Comparison of ENCODE assay signal across 9 mouse cellular contexts in genomic region chr1:34006828-34007361, GRCm38 (mm10).
DNase-seq lines count a peak whose midpoint lies in the region; ATAC-seq lines count a peak whose summit lies in the region.
"Had no signal": no experiment of that assay in that cellular context is flagged by ENCODE, and none has a peak within 500 bp of the region (broad histone marks: within the 10 kb centered on the region; RNA-seq: fewer than 3 reads in every experiment).

No protein-coding gene starts in this region.

- ATAC-seq in forebrain, embryonic 13.5 days, result no peak
- ATAC-seq in liver, embryonic 12.5 days, result no peak
- ATAC-seq in frontal cortex, adult (ENCODE audit: low TSS enrichment), result no peak

- H3K4me2 ChIP-seq in forebrain, embryonic 13.5 days, result peak overlapping the region; percentile 74
- H3K4me2 ChIP-seq in liver, embryonic 12.5 days, result peak overlapping the region; percentile 64

- H3K9me3 ChIP-seq in forebrain, embryonic 13.5 days (replicated peaks), result no peaks in the 10 kb centered on the region
- H3K9me3 ChIP-seq in liver, embryonic 12.5 days (replicated peaks), result no peaks in the 10 kb centered on the region

- DNase-seq in embryo, embryonic 10.5 days (ENCODE audit: low spot score), result peak; percentile 33
- no peak for DNase-seq in embryo, embryonic 10 days (ENCODE audit: low spot score)
- peak; percentile 16 for DNase-seq in 3T3-L1 (ENCODE audit: low read depth, low spot score)
- no peak for DNase-seq in spleen, postnatal 4 days (ENCODE audit: low spot score in 2 of 2)
- no peak for DNase-seq in cerebellum, adult 11-12 months

- peaks cover 43% of the 10 kb centered on the region for H3K4me1 ChIP-seq in forebrain, embryonic 13.5 days
- H3K4me1 ChIP-seq in liver, embryonic 12.5 days, result peaks cover 10% of the 10 kb centered on the region

- 23% methylated on average over 5 of the region's 5 CpGs for WGBS in forebrain, embryonic 13.5 days
- WGBS in liver, embryonic 12.5 days (ENCODE audit: insufficient replicate concordance), result 57% methylated on average over 5 of the region's 5 CpGs

- H3K9ac ChIP-seq in forebrain, embryonic 13.5 days, result peak overlapping the region; percentile 81; the same call in 1 of the 2 replicates
- H3K9ac ChIP-seq in liver, embryonic 12.5 days, result no peak overlapping the region

- no peaks in the 10 kb centered on the region for H3K36me3 ChIP-seq in forebrain, embryonic 13.5 days (ENCODE audit: poor library complexity, severe bottlenecking)
- no peaks in the 10 kb centered on the region for H3K36me3 ChIP-seq in liver, embryonic 12.5 days

- peak overlapping the region; percentile 81 for H3K27ac ChIP-seq in forebrain, embryonic 13.5 days
- no peak overlapping the region for H3K27ac ChIP-seq in liver, embryonic 12.5 days
- H3K27ac ChIP-seq: macrophage had no signal

- H3K27me3 ChIP-seq in forebrain, embryonic 13.5 days, result peaks cover 9% of the 10 kb centered on the region; the same call in 1 of the 2 replicates
- H3K27me3 ChIP-seq in liver, embryonic 12.5 days (replicated peaks), result peaks cover 27% of the 10 kb centered on the region

- peak overlapping the region; percentile 64 for H3K4me3 ChIP-seq in forebrain, embryonic 13.5 days
- H3K4me3 ChIP-seq in liver, embryonic 12.5 days, result no peak overlapping the region

Comparison
In these comparisons a context has a peak if more than half of its experiments do, and no peak if none do; other contexts are left out.
1. DNase-seq: peak in embryo, embryonic 10.5 days (single experiment) and 3T3-L1 (single experiment); none in embryo, embryonic 10 days (single experiment), spleen, postnatal 4 days (0 of 2) and cerebellum, adult 11-12 months (single experiment).